Mouse (Mus musculus) E14TG2a.4 (cell line): ENCODE data around the gene Wfs1.

Source experiments
- CTCF ChIP-seq: conservative IDR thresholded peaks from 2 replicates; pipeline ENCODE4 v1.5.1; 2014; ENCODE audit warnings: low read length
- NANOG ChIP-seq: IDR thresholded peaks from 2 replicates; pipeline ENCODE4 v1.6.1; 2014; ENCODE audit warnings: borderline replicate concordance, low read length, mixed read lengths

- TF ChIP-seq CTCF: no peak
- TF ChIP-seq NANOG: no peak
Measured at GRCm38 (mm10) chr5:36988124-36988780, 753 bp downstream of the Wfs1 start.
